Mouse (Mus musculus): Measurements from ENCODE around the gene Ifngr2. TPM values are rescaled to one million over a fixed set of nuclear protein-coding genes. Genes with fewer than 3 reads are reported as not detected.

The Ifngr2 gene
- total RNA-seq, 2 experiments from 2014 or later, result 27.5 to 31.9 TPM

DNA sequence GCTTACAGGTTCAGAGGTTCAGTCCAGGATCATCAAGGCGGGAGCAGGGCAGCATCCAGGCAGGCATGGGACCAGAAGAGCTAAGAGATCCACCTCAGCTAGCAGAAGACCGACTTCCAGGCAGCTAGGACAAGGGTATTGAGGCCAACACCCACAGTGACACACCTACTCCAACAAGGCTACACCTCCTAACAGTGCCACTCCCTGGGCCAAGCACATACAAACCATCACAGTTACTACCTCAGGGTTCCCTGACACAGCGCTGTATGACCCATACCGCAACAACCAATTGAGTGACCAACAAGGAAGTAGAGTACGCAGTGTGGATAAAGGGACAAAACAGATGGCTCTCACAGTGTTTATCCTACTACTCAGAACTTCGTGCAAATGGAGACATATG lies 10.5 kb upstream of the Ifngr2 start:
- DNase-seq, result no peak

DNA sequence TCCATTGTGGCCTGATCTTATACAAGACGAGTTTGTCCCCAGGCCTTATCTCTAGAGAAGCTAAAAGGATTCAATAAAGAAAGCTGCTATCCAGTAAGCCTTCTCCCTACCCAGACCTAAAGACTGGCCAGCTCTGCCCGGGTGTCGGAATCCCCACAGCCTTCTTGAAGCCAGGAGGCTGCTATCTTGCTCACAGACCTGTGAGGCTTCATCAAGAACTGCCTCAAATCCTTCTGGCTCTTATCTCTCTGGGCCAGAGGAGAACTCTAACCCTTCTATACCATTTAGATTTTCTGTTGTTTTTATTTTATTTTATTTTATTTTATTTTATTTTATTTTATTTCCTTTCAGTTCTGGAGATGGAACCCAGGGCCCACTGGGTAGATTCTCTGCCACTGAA lies 9.8 kb upstream of the Ifngr2 start:
- no peak for DNase-seq

GRCm38 (mm10) chr16:91538051-91538450 lies 8.8 kb upstream of the Ifngr2 start:
- no peak for DNase-seq

DNA sequence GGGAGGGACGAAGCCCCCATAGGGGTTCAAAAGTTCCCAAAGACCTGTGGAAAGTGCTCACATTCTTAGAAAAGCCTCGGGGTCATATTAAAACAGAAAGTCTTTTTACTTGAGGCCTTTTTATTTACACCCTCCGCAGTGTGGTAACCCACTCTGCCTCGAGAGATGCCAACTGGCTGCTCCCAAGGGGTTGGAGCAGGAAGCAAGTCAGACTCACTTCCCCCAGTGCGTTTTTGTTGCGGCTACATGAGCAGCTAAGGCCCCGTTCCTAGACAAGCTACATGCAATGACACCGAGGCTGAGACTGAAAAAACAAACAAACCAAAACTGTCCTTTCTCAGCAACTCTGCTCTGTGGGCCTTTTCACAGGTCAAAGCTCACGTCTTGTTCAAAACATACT lies 8.4 kb upstream of the Ifngr2 start:
- no peak for DNase-seq

DNA sequence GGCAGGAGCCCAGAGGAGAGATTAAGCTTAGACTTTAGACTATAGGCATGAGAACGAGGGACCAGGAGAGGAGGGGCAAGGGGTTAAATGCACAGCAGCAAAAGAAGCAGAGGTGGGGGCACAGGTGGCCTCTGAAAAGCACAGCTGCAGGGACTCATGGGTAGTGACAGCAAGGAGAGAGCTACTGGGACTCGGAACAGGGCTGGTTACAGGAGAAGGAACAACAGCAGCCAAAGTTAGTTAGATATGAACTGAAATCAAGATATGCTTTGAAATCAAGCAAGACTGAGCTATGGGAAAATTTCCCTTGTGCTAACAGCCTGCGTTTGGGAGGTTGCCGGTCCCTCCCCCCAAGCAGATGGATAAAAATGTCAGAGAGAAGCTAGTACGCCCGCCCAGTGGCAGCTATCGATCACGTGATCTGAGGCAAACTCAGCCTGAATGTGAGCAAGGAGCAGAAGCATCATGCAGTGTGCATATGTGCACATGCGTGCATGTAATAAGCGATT lies 5.2 kb upstream of the Ifngr2 start:
- DNase-seq, result no peak

DNA sequence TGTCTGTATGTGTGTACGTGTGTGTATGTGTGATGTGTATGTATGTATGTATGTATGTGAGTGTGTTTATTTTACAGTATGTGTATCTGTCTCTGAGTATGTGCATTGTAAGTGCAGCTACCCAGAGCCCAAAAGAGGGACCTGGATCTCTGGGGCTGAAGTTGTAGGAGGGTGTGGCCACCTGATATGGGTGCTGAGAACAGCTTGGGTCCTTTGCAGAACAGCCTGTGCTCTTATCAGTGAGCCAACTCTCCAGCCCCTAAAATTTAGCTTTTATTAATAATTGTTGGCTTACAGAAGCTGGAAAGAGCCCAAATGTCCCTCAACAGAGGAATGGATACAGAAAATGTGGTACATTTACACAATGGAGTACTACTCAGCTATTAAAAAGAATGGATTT lies 3.3 kb upstream of the Ifngr2 start:
- DNase-seq, result no peak

GRCm38 (mm10) chr16:91545597-91546281 lies 1.1 kb upstream of the Ifngr2 start:
- DNase-seq, result peak; percentile 24

DNA sequence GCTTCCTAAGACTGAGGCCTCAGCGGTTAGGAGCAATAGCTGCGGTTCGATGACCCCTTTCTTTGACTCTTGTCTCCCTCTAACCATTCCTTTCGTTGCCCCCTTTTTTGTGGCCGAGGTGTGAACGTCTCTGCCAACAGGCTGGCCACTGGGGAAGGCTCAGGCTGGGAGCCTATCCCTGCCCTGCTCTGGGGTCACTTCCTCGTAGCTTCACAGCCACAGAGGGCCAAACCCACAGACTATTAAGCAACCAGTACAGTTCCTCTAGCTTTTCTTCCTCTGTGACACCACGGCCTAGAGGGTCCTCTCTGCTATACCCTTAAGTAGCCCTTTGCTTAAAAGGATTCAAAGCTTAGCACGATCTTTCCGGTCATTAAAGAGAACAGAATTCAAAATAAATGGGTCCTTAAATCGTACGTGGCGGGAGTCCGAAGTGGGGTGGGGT lies 459 bp upstream of the Ifngr2 start:
- peak; percentile 40 for DNase-seq

- DNase-seq, result no peak
These were observed 1.1 kb downstream of the Ifngr2 start for GRCm38 (mm10) chr16:91547974-91548373.

DNA sequence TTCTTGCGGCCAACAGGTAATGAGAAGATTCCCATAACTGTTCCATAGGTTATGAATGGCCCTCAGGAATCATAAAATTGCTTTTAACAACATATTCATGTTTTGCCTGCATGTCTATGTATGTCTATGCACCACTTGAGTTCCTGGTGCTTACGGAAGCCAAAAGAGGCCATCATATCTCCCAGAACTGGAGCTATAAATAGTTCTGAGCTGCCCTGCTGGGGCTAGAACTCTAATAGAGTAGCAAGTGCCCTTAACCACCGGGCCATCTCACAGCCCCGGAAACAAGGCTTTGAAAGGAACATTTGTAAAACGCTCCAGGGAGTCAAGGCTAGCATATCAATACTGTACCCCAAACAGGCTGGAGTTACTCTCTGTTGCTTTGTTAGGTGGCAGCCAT lies 1.7 kb downstream of the Ifngr2 start:
- DNase-seq, result no peak

DNA sequence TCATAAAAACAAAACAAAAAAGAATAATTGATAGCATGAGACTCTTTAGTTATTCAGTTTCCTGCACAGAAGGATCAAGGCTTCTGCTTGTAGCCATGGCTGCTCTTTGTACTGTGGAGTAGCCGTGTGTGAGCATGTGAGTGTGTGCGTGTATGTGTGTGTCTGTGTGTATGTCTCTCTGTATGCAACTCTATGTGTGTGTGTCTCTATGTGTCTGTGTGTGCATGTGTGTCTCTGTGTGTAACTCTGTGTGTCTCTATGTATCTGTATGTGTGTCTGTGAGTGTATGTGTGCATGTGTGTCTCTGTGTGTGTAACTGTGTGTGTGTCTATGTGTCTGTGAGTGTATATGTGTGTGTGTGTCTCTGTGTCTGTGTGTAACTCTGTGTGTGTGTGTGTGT lies 2.1 kb downstream of the Ifngr2 start:
- no peak for DNase-seq

GRCm38 (mm10) chr16:91549616-91550015 lies 2.7 kb downstream of the Ifngr2 start:
- DNase-seq, result no peak

GRCm38 (mm10) chr16:91551081-91551524 lies 4.2 kb downstream of the Ifngr2 start:
- peak; percentile 14 for DNase-seq

DNA sequence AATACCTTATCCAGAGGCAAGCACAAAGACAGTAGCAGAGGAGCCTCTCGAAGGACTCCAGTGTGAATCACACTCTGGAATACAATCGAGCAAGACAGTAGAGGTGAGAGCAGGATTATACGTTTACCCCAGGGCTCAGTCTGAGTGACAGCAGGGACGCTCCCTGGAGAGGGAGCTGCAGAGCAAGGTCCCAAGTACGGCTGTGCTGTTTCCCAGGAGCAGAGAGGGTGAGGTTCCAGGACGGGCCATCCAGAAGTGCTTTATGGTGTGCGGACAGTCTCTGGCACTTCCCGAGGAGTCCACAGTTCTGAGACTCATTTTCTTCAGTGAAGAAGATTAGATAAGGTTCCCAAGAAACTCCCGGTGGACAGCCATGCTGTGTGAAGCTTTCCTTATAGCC lies 5.2 kb downstream of the Ifngr2 start:
- DNase-seq, result no peak

DNA sequence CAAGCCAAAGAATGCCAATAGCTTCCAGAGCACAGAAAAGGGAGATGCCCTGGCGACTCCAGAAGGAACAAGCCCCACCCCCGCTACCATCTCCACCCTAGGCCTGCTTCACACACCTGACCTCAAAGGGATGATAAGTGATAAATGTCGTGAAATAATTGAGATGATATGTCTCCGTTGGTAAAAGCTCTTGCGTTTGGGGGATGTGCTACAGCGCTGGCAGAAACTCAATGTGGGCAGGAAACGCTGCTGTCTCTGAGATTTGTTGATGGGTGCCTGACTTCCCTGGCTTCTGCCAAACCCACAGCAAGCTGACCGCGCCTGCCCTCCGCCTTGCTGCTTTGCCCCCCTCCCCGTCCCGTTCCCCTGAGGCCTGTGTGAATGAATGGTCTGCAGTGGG lies 6.8 kb downstream of the Ifngr2 start:
- DNase-seq, result peak; percentile 43

DNA sequence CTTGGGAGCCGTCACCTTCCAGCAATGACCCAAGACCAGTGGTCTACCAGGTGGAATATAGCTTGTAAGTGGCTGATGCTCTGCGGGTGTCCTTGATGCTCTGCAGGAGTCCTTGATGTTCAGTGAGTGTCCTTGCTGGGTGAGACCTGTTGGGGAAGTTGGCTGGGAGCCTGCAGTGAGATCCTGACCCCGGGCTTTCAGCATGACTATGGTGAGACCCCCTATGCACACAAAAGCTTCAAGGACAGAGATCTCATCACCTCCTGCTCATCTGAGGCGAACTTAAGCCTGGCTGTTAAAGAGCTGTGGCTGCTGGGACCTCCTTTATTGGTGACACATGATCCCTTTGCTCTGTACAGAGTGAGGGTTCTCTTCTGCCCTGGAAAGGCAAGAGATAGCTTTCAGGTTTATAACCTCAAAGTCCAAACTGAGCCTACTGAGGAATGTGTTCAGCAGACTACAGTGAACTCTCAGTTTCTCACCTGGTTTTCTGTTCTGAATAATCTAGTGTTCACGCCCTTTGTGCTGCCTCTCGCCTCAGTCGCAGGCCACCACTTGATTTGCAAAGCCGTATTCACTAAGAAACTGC lies 8.2 kb downstream of the Ifngr2 start:
- DNase-seq, result peak; percentile 22

- peak; percentile 17 for DNase-seq
These were observed 9.8 kb downstream of the Ifngr2 start for GRCm38 (mm10) chr16:91556659-91557058.

DNA sequence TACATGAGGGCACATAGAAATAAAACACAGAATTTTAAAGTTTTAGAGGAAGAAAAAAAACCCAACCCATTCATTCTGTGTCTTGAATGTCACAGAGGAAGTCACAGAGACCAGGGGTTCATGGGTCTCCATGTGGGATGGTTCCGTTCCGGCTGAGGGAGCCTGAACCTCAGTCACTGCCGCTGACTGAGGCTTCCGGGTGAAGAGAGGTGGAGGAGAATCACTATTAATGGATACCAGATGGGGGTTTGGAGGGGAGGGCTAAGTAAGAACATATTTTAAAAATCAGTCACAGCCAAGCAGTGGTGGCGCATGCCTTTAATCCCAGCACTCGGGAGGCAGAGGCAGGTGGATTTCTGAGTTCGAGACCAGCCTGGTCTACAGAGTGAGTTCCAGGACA lies 10.3 kb downstream of the Ifngr2 start:
- no peak for DNase-seq

GRCm38 (mm10) chr16:91557693-91558092 lies 10.8 kb downstream of the Ifngr2 start:
- DNase-seq, result peak; percentile 61

GRCm38 (mm10) chr16:91561099-91561498 lies 14.2 kb downstream of the Ifngr2 start:
- peak; percentile 54 for DNase-seq

- no peak for DNase-seq
These were observed 14.9 kb downstream of the Ifngr2 start for GRCm38 (mm10) chr16:91561541-91562457.

GRCm38 (mm10) chr16:91564580-91565291 lies 17.9 kb downstream of the Ifngr2 start:
- DNase-seq, result peak; percentile 42
